Mouse (Mus musculus) lung, embryonic 16.5 days (tissue): ENCODE results near the gene Hunk. TPM values are rescaled to one million over a fixed set of nuclear protein-coding genes. Genes with fewer than 3 reads are reported as not detected.
A peak's percentile ranks its signal among the peaks of the same experiment; 100 is the strongest.

Source experiments
- ATAC-seq: fragments of 200-750 bp; cut with Nextera tagmentation; 2 replicates; pipeline ENCODE4 v1.8.0; 2017; ENCODE audit warnings: low read depth, mild to moderate bottlenecking, moderate library complexity
- H3K27ac ChIP-seq: fragments of 300-500 bp; sonication (generic); 2 replicates; pipeline ENCODE4 v1.5.1; 2014; ENCODE audit warnings: mild to moderate bottlenecking, control low read depth, low read length
- H3K27me3 ChIP-seq: fragments of 300-500 bp; sonication (generic); 2 replicates; pipeline ENCODE4 v1.6.1; 2014; ENCODE audit warnings: low read depth, low read length, mixed read lengths; ENCODE audit not compliant: control insufficient read depth, insufficient read depth
- H3K36me3 ChIP-seq: fragments of 300-500 bp; sonication (generic); 2 replicates; pipeline ENCODE4 v1.6.1; 2014; ENCODE audit warnings: low read length; ENCODE audit not compliant: control insufficient read depth, insufficient read depth
- H3K4me1 ChIP-seq: fragments of 300-500 bp; sonication (generic); replicated peaks from 2 replicates; pipeline ENCODE4 v1.6.1; 2014; ENCODE audit warnings: low read length, mixed read lengths; ENCODE audit not compliant: control insufficient read depth, insufficient read depth
- H3K4me2 ChIP-seq: fragments of 300-500 bp; sonication (generic); 2 replicates; pipeline ENCODE4 v1.6.1; 2014; ENCODE audit warnings: low read depth, low read length, control low read depth
- H3K4me3 ChIP-seq: fragments of 300-500 bp; sonication (generic); 2 replicates; pipeline ENCODE4 v1.5.1; 2014; ENCODE audit warnings: mild to moderate bottlenecking, low read length, control low read depth
- H3K9ac ChIP-seq: fragments of 300-500 bp; sonication (generic); 2 replicates; pipeline ENCODE4 v1.6.1; 2014; ENCODE audit warnings: low read length, control low read depth
- H3K9me3 ChIP-seq: fragments of 300-500 bp; sonication (generic); 2 replicates; pipeline ENCODE4 v1.6.1; 2016; ENCODE audit warnings: low read length; ENCODE audit not compliant: control insufficient read depth
- WGBS: fragments of 180-500 bp; shearing (Covaris S2); extraction: QIAGEN DNeasy Blood & Tissue Kit; methylation state at CpG from one replicate; pipeline ENCODE4 v1.1.7; 2014; 5-methylcytosine and 5-hydroxymethylcytosine counted together
- polyA plus RNA-seq: library from polyadenylated mRNA; unstranded; fragments of >200 nt; fragmentation: Nextera tagmentation; extraction: Ambion mirVana; gene quantifications from 2 replicates; pipeline ENCODE4 v1.2.1, GENCODE M21; 2015

The Hunk gene
- polyA plus RNA-seq, 1 experiment from 2014 or later: 16.2 TPM

GRCm38 (mm10) chr16:90500809-90501208, 115.0 kb downstream of the Hunk start:
- no peak overlapping the region for H3K9ac ChIP-seq
- H3K36me3 ChIP-seq: peaks cover 12% of the 10 kb centered on the region
- no peak overlapping the region for H3K4me3 ChIP-seq
- H3K4me2 ChIP-seq: no peak overlapping the region
- H3K9me3 ChIP-seq: no peaks in the 10 kb centered on the region
- ATAC-seq: no peak
- H3K4me1 ChIP-seq: no peaks in the 10 kb centered on the region
- 84% methylated on average over 6 of the region's 6 CpGs for WGBS
- H3K27me3 ChIP-seq: no peaks in the 10 kb centered on the region
- no peak overlapping the region for H3K27ac ChIP-seq

DNA sequence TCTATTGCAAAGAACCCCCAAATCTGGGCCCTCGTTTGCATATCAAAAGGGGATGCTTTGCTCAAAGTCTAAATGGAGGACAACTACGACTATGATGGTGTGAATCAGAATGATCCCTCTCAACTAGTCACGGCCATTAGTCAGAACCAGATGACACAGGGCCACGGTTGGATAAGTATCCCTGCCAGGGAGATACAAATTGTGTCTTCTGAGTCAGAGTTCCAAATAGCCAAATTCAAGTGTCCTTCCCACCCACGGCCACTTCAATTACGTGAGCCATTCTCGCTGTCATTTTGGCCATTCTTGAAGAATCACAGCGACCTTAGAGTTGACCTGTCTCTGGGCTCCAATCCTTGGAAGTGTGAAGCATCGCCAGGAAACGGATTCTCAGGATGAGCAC, 119.4 kb downstream of the Hunk start:
- no peaks in the 10 kb centered on the region for H3K27me3 ChIP-seq
- ATAC-seq: no peak
- 77% methylated on average over 10 of the region's 10 CpGs for WGBS
- H3K4me1 ChIP-seq: no peaks in the 10 kb centered on the region
- H3K36me3 ChIP-seq: no peaks in the 10 kb centered on the region
- no peak overlapping the region for H3K27ac ChIP-seq
- H3K9me3 ChIP-seq: no peaks in the 10 kb centered on the region; the same call in 1 of the 2 replicates
- no peak overlapping the region for H3K4me3 ChIP-seq
- H3K9ac ChIP-seq: no peak overlapping the region
- no peak overlapping the region for H3K4me2 ChIP-seq

DNA sequence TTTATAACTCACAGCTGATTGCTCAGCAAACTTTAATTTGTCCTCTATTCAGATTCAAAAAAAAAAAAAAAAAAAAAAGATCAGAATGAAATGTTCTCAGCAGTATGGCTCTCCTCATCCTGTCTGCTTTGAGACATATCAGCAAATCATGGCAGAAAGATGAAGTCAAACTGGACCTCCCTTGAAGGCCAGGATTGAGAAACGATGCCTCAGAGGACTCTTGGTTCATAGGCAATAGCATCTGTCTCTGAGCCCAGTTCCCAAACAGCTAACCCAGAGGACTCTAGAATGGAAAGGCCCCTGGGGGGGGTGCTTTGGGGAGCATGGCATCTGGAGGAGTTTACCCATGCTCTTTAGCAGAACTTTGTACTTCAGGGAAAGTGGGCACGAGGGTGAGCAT, 119.9 kb downstream of the Hunk start:
- WGBS: 78% methylated on average over 2 of the region's 2 CpGs
- no peak for ATAC-seq
- no peaks in the 10 kb centered on the region; the same call in 1 of the 2 replicates for H3K9me3 ChIP-seq

GRCm38 (mm10) chr16:90511551-90512296, 125.9 kb downstream of the Hunk start:
- peak; percentile 94 for ATAC-seq
- no peak overlapping the region for H3K9ac ChIP-seq
- 52% methylated on average over 19 of the region's 19 CpGs for WGBS
- H3K27me3 ChIP-seq: no peaks in the 10 kb centered on the region
- peak overlapping the region; percentile 87 for H3K27ac ChIP-seq
- H3K36me3 ChIP-seq: no peaks in the 10 kb centered on the region
- no peaks in the 10 kb centered on the region; the same call in 1 of the 2 replicates for H3K9me3 ChIP-seq
- peaks cover 5% of the 10 kb centered on the region; the same call in 1 of the 2 replicates for H3K4me1 ChIP-seq
- no peak overlapping the region for H3K4me3 ChIP-seq
- H3K4me2 ChIP-seq: no peak overlapping the region

More for the DNA sequence above, 119.9 kb downstream of the Hunk start:
- Histone ChIP-seq H3K4me1 (no peaks in the 10 kb centered on the region), H3K27ac (no peak overlapping the region), H3K4me2 (no peak overlapping the region), H3K36me3 (no peaks in the 10 kb centered on the region), H3K4me3 (no peak overlapping the region), H3K27me3 (no peaks in the 10 kb centered on the region), H3K9ac (no peak overlapping the region)

DNA sequence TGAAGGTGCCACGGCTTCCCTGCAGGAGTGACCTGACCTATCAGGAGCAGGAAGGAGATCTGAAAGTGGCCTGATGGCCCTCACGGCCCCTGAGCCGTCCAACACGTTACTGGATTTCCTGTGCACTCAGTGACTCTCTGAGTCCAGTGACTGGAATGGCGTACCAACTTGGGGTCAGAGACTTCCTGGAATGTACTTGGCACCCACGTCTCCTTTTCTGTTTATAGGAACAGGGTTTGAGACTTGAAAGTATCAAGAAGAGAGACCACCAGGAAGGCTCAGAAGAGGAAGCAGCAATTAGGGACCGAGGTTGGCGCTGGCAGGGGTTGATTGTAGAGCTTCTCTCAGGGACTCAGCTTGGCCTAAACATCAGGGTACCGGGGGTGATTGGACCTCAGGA, 131.2 kb downstream of the Hunk start:
- peak; percentile 36 for ATAC-seq
- peak overlapping the region; percentile 41 for H3K27ac ChIP-seq
- H3K4me1 ChIP-seq: peaks cover 29% of the 10 kb centered on the region
- H3K27me3 ChIP-seq: no peaks in the 10 kb centered on the region
- no peaks in the 10 kb centered on the region for H3K9me3 ChIP-seq
- H3K36me3 ChIP-seq: no peaks in the 10 kb centered on the region
- H3K9ac ChIP-seq: no peak overlapping the region
- no peak overlapping the region for H3K4me3 ChIP-seq
- no peak overlapping the region for H3K4me2 ChIP-seq
- WGBS: 25% methylated on average over 9 of the region's 9 CpGs

DNA sequence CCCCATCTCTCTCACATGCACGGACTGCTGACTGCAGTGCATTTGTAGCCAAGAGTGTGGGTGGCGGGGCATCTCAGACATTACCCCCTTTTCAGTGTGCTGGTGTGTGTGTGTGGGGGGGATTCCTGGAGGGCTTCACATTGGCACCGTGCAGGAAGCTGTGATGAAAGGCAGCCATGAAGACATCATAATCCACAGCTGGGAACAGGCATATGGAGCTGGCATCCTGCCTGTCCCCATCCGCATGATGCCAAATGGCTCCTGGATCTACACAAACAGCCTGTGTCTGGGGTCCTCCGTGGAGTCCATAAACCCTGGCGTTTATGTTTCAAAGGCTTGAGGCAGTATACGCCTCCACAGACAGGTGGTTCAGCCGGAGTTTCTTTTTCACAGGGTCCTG, 132.4 kb downstream of the Hunk start:
- no peaks in the 10 kb centered on the region for H3K36me3 ChIP-seq
- H3K27me3 ChIP-seq: no peaks in the 10 kb centered on the region
- no peaks in the 10 kb centered on the region for H3K9me3 ChIP-seq
- peak overlapping the region; percentile 73 for H3K27ac ChIP-seq
- ATAC-seq: peak; percentile 55
- no peak overlapping the region for H3K4me2 ChIP-seq
- no peak overlapping the region for H3K4me3 ChIP-seq
- WGBS: 59% methylated on average over 8 of the region's 8 CpGs
- H3K4me1 ChIP-seq: peaks cover 31% of the 10 kb centered on the region
- H3K9ac ChIP-seq: no peak overlapping the region

DNA sequence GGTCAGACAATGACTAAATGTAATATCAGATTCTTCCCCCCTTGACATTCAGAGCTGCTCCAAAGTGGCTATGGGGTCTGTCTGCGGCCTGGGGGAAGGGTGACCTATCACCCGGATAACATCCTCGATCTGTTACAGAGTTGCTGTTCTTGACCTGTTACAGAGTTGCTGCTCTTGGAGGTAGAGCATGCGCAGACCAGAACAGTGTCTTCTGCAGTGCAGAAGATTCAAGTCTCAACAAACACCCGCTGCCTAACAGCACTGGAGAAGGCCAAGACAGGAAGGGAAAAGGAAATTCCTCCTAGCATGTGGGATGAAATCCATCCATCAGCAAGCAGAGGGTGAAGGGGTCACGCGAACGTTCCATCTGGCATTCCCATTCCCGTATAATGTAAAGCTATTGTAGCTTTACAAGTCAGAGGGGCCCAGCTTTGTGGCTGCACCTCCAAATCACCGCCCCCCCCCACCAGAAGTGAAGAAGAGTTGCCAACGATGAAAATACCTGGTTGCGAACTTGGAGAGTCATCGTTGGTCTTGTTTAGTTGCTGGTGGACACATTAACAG, 133.0 kb downstream of the Hunk start:
- H3K4me1 ChIP-seq: peaks cover 32% of the 10 kb centered on the region
- no peaks in the 10 kb centered on the region for H3K9me3 ChIP-seq
- no peak overlapping the region for H3K4me3 ChIP-seq
- no peaks in the 10 kb centered on the region for H3K27me3 ChIP-seq
- peak overlapping the region; percentile 73 for H3K27ac ChIP-seq
- whole genome bisulfite sequencing: 53% methylated on average over 13 of the region's 13 CpGs
- no peak overlapping the region for H3K4me2 ChIP-seq
- H3K36me3 ChIP-seq: no peaks in the 10 kb centered on the region
- no peak overlapping the region for H3K9ac ChIP-seq
- peak; percentile 54 for ATAC-seq

GRCm38 (mm10) chr16:90521191-90521950, 135.6 kb downstream of the Hunk start:
- no peak for ATAC-seq
- no peak overlapping the region for H3K4me3 ChIP-seq
- peaks cover 32% of the 10 kb centered on the region for H3K4me1 ChIP-seq
- H3K9me3 ChIP-seq: no peaks in the 10 kb centered on the region
- 29% methylated on average over 10 of the region's 10 CpGs for WGBS
- H3K36me3 ChIP-seq: no peaks in the 10 kb centered on the region
- H3K27me3 ChIP-seq: no peaks in the 10 kb centered on the region
- no peak overlapping the region for H3K4me2 ChIP-seq
- H3K9ac ChIP-seq: no peak overlapping the region
- H3K27ac ChIP-seq: no peak overlapping the region

GRCm38 (mm10) chr16:90521951-90522255, 136.1 kb downstream of the Hunk start:
- H3K4me2 ChIP-seq: no peak overlapping the region
- 29% methylated on average over 3 of the region's 3 CpGs for WGBS
- peaks cover 28% of the 10 kb centered on the region for H3K4me1 ChIP-seq
- H3K9ac ChIP-seq: no peak overlapping the region
- no peak overlapping the region for H3K27ac ChIP-seq
- H3K9me3 ChIP-seq: no peaks in the 10 kb centered on the region
- no peak overlapping the region for H3K4me3 ChIP-seq
- no peaks in the 10 kb centered on the region for H3K36me3 ChIP-seq
- ATAC-seq: no peak
- no peaks in the 10 kb centered on the region for H3K27me3 ChIP-seq
